Mouse (Mus musculus) hindbrain, postnatal 0 days (tissue): Measurements from ENCODE around the gene Fcho2. TPM values are rescaled to one million over a fixed set of nuclear protein-coding genes. Genes with fewer than 3 reads are reported as not detected.

Experiments used
- ATAC-seq: fragments of 200-750 bp; cut with Nextera tagmentation; 2 replicates; pipeline ENCODE4 v1.8.0; 2017; ENCODE audit warnings: mild to moderate bottlenecking, moderate TSS enrichment, moderate library complexity
- DNase-seq: peaks from one replicate; pipeline ENCODE4 v3.0.0-alpha.2; 2015; ENCODE audit warnings: low spot score
- H3K27ac ChIP-seq: fragments of 300-500 bp; sonication (generic); 2 replicates; pipeline ENCODE4 v1.5.1; 2014; ENCODE audit warnings: mild to moderate bottlenecking
- H3K27me3 ChIP-seq: fragments of 300-500 bp; sonication (generic); 2 replicates; pipeline ENCODE4 v1.6.1; 2014; ENCODE audit warnings: low read length, mixed read lengths; ENCODE audit not compliant: insufficient read depth
- H3K36me3 ChIP-seq: fragments of 300-500 bp; sonication (generic); 2 replicates; pipeline ENCODE4 v1.6.1; 2014; ENCODE audit warnings: low read length, mixed read lengths; ENCODE audit not compliant: insufficient read depth
- H3K4me1 ChIP-seq: fragments of 300-500 bp; sonication (generic); 2 replicates; pipeline ENCODE4 v1.6.1; 2014; ENCODE audit warnings: antibody characterized with exemption, low read length, mixed read lengths; ENCODE audit not compliant: insufficient read depth
- H3K4me2 ChIP-seq: fragments of 300-500 bp; sonication (generic); 2 replicates; pipeline ENCODE4 v1.6.1; 2014; ENCODE audit warnings: low read depth, mild to moderate bottlenecking, low read length, moderate library complexity, mixed read lengths
- H3K4me3 ChIP-seq: fragments of 300-500 bp; sonication (generic); 2 replicates; pipeline ENCODE4 v1.5.1; 2014; ENCODE audit warnings: low read length
- H3K9ac ChIP-seq: fragments of 300-500 bp; sonication (generic); replicated peaks from 2 replicates; pipeline ENCODE4 v1.6.1; 2014; ENCODE audit warnings: mild to moderate bottlenecking, low read length, moderate library complexity, mixed read lengths
- H3K9me3 ChIP-seq: fragments of 300-500 bp; sonication (generic); 2 replicates; pipeline ENCODE4 v1.6.1; 2016; ENCODE audit warnings: low read length, mixed read lengths
- CTCF ChIP-seq: IDR thresholded peaks from 2 replicates; pipeline ENCODE4 v1.5.1; 2016; ENCODE audit warnings: antibody characterized with exemption, control low read depth, low read depth
- WGBS: fragments of 180-500 bp; shearing (Covaris S2); extraction: QIAGEN DNeasy Blood & Tissue Kit; methylation state at CpG from one replicate; pipeline ENCODE4 v1.1.7; 2014; 5-methylcytosine and 5-hydroxymethylcytosine counted together
- polyA plus RNA-seq: library from polyadenylated mRNA; unstranded; fragments of >200 nt; fragmentation: Nextera tagmentation; extraction: Ambion mirVana; gene quantifications from 2 replicates; pipeline ENCODE4 v1.2.1, GENCODE M21; 2015
- total RNA-seq: library from RNA; depleted of rRNA; stranded (reverse); fragments of >200 nt; gene quantifications from 2 replicates; pipeline ENCODE4 v1.2.3, GENCODE M21; 2014

Gene Fcho2
- total and polyA plus RNA-seq, 2 experiments from 2014 or later: 15.7 to 18.1 TPM

GRCm38 (mm10) chr13:98694773-98695314 lies 120.4 kb downstream of the Fcho2 start, which contains the start of gene Tmem171:
Tmem171 (minus strand) TSS chr13:98694834.
- DNase-seq: peak; percentile 12
- H3K36me3 ChIP-seq: no peaks in the 10 kb centered on the region
- ATAC-seq: peak; percentile 72; the same call in 1 of the 2 replicates
- peak within 1 kb of the TSS; percentile 33 for H3K4me3 ChIP-seq
- no peaks in the 10 kb centered on the region for H3K9me3 ChIP-seq
- 9% methylated on average over 42 of the region's 44 CpGs for WGBS
- H3K9ac ChIP-seq: peak within 1 kb of the TSS; percentile 31
- 0 out of 2 replicates have a peak, but pooled peaks cover 7% of the 10 kb centered on the region for H3K4me1 ChIP-seq
- no peak for TF ChIP-seq CTCF
- H3K4me2 ChIP-seq: peak within 1 kb of the TSS; percentile 64
- H3K27me3 ChIP-seq: no peaks in the 10 kb centered on the region
- H3K27ac ChIP-seq: no peak within 1 kb of the TSS

DNA sequence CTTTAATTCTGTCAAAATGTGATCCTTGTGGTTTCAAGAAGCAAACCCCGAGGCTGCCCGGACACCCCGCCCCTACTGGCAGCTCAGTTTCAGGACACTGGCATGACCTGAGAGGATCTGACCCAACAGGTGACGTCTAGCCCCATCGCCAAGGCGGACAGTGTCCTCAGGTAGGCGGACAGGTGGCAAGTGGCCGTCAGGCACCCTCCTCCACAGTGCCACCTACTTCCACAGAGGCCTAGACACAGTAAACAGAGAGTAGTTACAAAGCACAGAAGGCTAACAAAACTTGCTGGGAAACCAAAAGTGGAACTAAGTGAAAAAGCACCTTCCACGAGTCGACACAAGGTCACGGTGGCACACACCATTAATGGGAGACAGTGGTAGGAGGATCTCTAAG lies 121.9 kb downstream of the Fcho2 start:
- H3K27ac ChIP-seq: no peak overlapping the region
- H3K27me3 ChIP-seq: no peaks in the 10 kb centered on the region
- no peak for DNase-seq
- 0 out of 2 replicates have a peak, but pooled peaks cover 7% of the 10 kb centered on the region for H3K4me1 ChIP-seq
- no peak for TF ChIP-seq CTCF
- no peak overlapping the region for H3K9ac ChIP-seq
- H3K9me3 ChIP-seq: no peaks in the 10 kb centered on the region
- 92% methylated on average over 11 of the region's 11 CpGs for WGBS
- H3K4me3 ChIP-seq: no peak overlapping the region
- no peak for ATAC-seq
- H3K36me3 ChIP-seq: no peaks in the 10 kb centered on the region
- no peak overlapping the region for H3K4me2 ChIP-seq

- H3K4me2 ChIP-seq: no peak overlapping the region
- 93% methylated on average over 13 of the region's 13 CpGs for whole genome bisulfite sequencing
- H3K4me1 ChIP-seq: peaks cover 10% of the 10 kb centered on the region
- no peak for TF ChIP-seq CTCF
- H3K36me3 ChIP-seq: no peaks in the 10 kb centered on the region
- DNase-seq: no peak
- no peaks in the 10 kb centered on the region for H3K9me3 ChIP-seq
- no peak overlapping the region for H3K4me3 ChIP-seq
- H3K27me3 ChIP-seq: no peaks in the 10 kb centered on the region
- no peak overlapping the region for H3K9ac ChIP-seq
- H3K27ac ChIP-seq: no peak overlapping the region
- ATAC-seq: no peak
These were observed 123.2 kb downstream of the Fcho2 start for GRCm38 (mm10) chr13:98691956-98692515.

- peaks cover 10% of the 10 kb centered on the region for H3K4me1 ChIP-seq
- ATAC-seq (no peak), DNase-seq (no peak)
- no peak overlapping the region for H3K9ac ChIP-seq
- H3K4me2 ChIP-seq: no peak overlapping the region
- no peak overlapping the region for H3K27ac ChIP-seq
- 90% methylated on average over 11 of the region's 11 CpGs for WGBS
- no peaks in the 10 kb centered on the region for H3K36me3 ChIP-seq
- TF ChIP-seq CTCF: no peak
- no peak overlapping the region for H3K4me3 ChIP-seq
- no peaks in the 10 kb centered on the region for H3K9me3 ChIP-seq
- no peaks in the 10 kb centered on the region for H3K27me3 ChIP-seq
These were observed 124.4 kb downstream of the Fcho2 start for GRCm38 (mm10) chr13:98690886-98691285.

DNA sequence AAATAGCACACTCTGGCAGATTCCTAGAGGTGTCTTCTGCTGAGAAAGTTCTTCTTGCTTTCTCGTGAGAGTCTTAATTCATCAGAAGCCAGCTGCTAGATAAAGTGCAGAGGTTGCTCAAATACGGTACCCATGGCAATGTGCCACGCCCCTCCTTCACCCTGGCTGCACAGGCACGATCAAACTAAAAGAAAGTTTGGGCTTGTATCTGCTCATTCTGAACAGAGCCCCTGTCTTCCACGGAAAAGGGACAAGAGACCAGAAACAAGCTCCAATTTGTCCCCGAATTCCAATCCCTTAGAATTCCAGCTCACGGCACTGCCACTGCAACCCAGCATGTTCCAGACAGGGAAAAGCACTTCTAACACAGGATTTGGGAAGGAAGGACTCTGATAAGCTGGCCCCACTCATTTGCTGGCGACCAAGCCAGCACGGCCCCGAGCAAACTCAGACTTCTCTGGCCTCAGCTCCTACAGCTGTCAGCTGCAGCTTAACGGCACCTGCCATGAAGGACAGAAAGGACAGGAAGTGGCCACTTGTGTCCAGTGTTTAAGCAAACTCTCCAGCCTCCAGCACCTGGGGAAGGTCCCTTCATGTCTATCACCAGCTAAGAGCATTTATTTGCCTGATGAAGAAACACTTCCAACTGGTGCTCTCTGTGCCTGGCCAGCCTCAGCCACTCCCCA lies 125.5 kb downstream of the Fcho2 start:
- 59% methylated on average over 11 of the region's 11 CpGs for WGBS
- H3K27me3 ChIP-seq: no peaks in the 10 kb centered on the region
- H3K4me3 ChIP-seq: no peak overlapping the region
- no peak overlapping the region for H3K9ac ChIP-seq
- H3K9me3 ChIP-seq: no peaks in the 10 kb centered on the region
- no peak overlapping the region for H3K27ac ChIP-seq
- no peak for DNase-seq
- peaks cover 6% of the 10 kb centered on the region for H3K4me1 ChIP-seq
- H3K36me3 ChIP-seq: no peaks in the 10 kb centered on the region
- ATAC-seq: no peak
- no peak overlapping the region for H3K4me2 ChIP-seq
- no peak for TF ChIP-seq CTCF

DNA sequence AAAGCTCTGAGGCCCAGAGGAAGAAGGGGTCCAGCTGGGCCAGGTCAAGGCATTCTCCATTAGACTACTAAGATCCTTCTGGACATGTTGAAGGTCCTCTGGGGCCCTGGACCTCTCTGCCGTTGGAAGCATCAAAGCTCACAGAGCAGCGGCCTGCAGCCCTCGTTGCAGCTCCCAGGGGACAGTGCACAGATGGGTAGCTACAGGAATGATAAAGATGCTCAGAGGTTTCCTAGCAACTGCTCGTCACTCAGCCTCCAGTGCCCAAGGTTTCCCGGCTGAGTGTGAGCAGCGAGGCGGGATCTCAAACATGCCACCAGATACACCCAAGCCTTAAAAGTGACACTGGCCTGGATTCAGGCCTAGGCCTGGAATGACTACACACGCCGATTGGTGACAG lies 127.3 kb downstream of the Fcho2 start:
- Histone ChIP-seq H3K27me3 (no peaks in the 10 kb centered on the region), H3K4me3 (no peak overlapping the region), H3K27ac (no peak overlapping the region), H3K4me2 (no peak overlapping the region), H3K4me1 (peaks cover 3% of the 10 kb centered on the region), H3K9ac (no peak overlapping the region), H3K36me3 (no peaks in the 10 kb centered on the region), H3K9me3 (no peaks in the 10 kb centered on the region)
- WGBS: 37% methylated on average over 9 of the region's 9 CpGs
- ATAC-seq (peak; percentile 61), DNase-seq (peak; percentile 62)
- TF ChIP-seq CTCF: no peak
